In the genomic region with DNA sequence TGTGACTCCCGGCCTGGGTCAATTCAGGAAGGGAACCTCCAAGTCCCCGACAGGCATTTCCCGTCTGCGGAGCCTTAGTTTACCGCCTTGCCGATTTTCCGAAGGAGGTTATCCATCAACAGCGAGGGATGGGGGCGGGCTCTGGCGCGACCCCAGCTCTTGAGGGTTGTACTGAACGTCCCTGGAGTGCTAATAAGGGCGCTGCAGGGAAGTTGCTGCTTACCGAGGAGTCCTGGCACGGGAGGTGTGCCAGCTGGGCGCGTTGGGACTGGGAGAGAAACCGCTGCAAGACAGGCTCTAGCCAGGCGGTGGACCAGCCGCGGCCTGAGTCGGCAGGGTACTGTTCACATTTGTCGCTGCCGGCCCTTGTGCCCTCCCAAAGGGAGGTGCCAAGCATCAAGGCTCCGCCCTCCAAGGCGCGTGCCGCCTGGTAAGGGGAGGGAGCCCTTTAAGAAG, we compare ENCODE assay signal across 7 mouse cellular contexts. TPM values are rescaled to one million over a fixed set of nuclear protein-coding genes. Genes with fewer than 3 reads are reported as not detected.
DNase-seq lines count a peak whose midpoint lies in the region; ATAC-seq and TF ChIP-seq lines count a peak whose summit lies in the region.

No protein-coding gene starts in this region.

- 0% methylated on average over 28 of the region's 28 CpGs for WGBS in intestine, postnatal 0 days
- WGBS in limb, embryonic 10.5 days, result under 1% methylated on average over 28 of the region's 28 CpGs
- under 1% methylated on average over 28 of the region's 28 CpGs for WGBS in midbrain, embryonic 12.5 days

- no peak for TF ChIP-seq CTCF in intestine, postnatal 0 days (IDR thresholded peaks at IDR 0.05; ENCODE audit: low read depth)

- H3K27ac ChIP-seq in intestine, postnatal 0 days (ENCODE audit: low read depth, low read length), result peak overlapping the region; percentile 77
- peak overlapping the region; percentile 87 for H3K27ac ChIP-seq in limb, embryonic 10.5 days
- H3K27ac ChIP-seq in midbrain, embryonic 12.5 days (replicated peaks), result peak overlapping the region; percentile 80

- H3K4me3 ChIP-seq in intestine, postnatal 0 days (ENCODE audit: low read depth, low read length), result peak overlapping the region; percentile 60
- H3K4me3 ChIP-seq in limb, embryonic 10.5 days, result peak overlapping the region; percentile 74
- peak overlapping the region; percentile 70 for H3K4me3 ChIP-seq in midbrain, embryonic 12.5 days

- peak; percentile 94 for DNase-seq in adrenal gland, postnatal 10 days
- peak; percentile 82 for DNase-seq in embryo, embryonic 11.5 days (ENCODE audit: low read depth, low spot score)
- peak; percentile 56 to 82 for DNase-seq in gastrocnemius, postnatal 4 days (ENCODE audit: low spot score in 2 of 2)
- DNase-seq in limb, embryonic 10.5 days (ENCODE audit: low spot score), result peak; percentile 89
- peak; percentile 91 for DNase-seq in skeletal muscle tissue, adult 2 months (ENCODE audit: low read depth, low spot score)

- ATAC-seq in intestine, postnatal 0 days, result peak; percentile 76
- ATAC-seq in midbrain, embryonic 12.5 days (ENCODE audit: low FRiP score, low read depth), result peak; percentile 78

- no peaks in the 10 kb centered on the region for H3K9me3 ChIP-seq in intestine, postnatal 0 days (ENCODE audit: control insufficient read depth)
- no peaks in the 10 kb centered on the region for H3K9me3 ChIP-seq in limb, embryonic 10.5 days (replicated peaks)
- no peaks in the 10 kb centered on the region for H3K9me3 ChIP-seq in midbrain, embryonic 12.5 days

- peaks cover 29% of the 10 kb centered on the region for H3K36me3 ChIP-seq in intestine, postnatal 0 days (ENCODE audit: control insufficient read depth, insufficient read depth)
- H3K36me3 ChIP-seq in limb, embryonic 10.5 days, result peaks cover 30% of the 10 kb centered on the region
- peaks cover 39% of the 10 kb centered on the region for H3K36me3 ChIP-seq in midbrain, embryonic 12.5 days

- peak overlapping the region; percentile 54 for H3K9ac ChIP-seq in intestine, postnatal 0 days (ENCODE audit: low read depth, low read length)
- H3K9ac ChIP-seq in midbrain, embryonic 12.5 days (replicated peaks), result peak overlapping the region; percentile 78

- H3K4me2 ChIP-seq in intestine, postnatal 0 days (replicated peaks; ENCODE audit: low read depth), result peak overlapping the region; percentile 90
- peak overlapping the region; percentile 94 for H3K4me2 ChIP-seq in midbrain, embryonic 12.5 days (replicated peaks)

- 0 out of 2 replicates have a peak, but pooled peaks cover 5% of the 10 kb centered on the region for H3K4me1 ChIP-seq in intestine, postnatal 0 days (replicated peaks; ENCODE audit: control insufficient read depth, insufficient read depth, low read length)
- peaks cover 28% of the 10 kb centered on the region for H3K4me1 ChIP-seq in limb, embryonic 10.5 days
- H3K4me1 ChIP-seq in midbrain, embryonic 12.5 days, result peaks cover 18% of the 10 kb centered on the region

- no peaks in the 10 kb centered on the region for H3K27me3 ChIP-seq in intestine, postnatal 0 days (replicated peaks; ENCODE audit: control insufficient read depth, insufficient read depth, low read length)
- H3K27me3 ChIP-seq in limb, embryonic 10.5 days (ENCODE audit: low read depth, poor library complexity, severe bottlenecking), result peaks cover 8% of the 10 kb centered on the region; the same call in 1 of the 2 replicates
- H3K27me3 ChIP-seq in midbrain, embryonic 12.5 days, result 0 out of 2 replicates have a peak, but pooled peaks cover 3% of the 10 kb centered on the region

RNA-seq across cellular contexts. Expression of a gene that starts 1.2 kb away (rescaled TPM):
- total RNA-seq in adrenal gland, postnatal 10 days (2021), result 10 to 100 TPM in 1 of 2 experiments, 1 to 10 TPM in 1; 9.8 to 13.8 TPM
- 10 to 100 TPM in 1 of 2 experiments, 1 to 10 TPM in 1; 9.8 to 11.2 TPM for total RNA-seq in gastrocnemius, postnatal 4 days (2021)
- polyA plus RNA-seq in intestine, postnatal 0 days (2015; fragmentation: Nextera tagmentation; extraction: Ambion mirVana), result 70.8 and 99.5 TPM in 2 replicates
- polyA plus RNA-seq in limb, embryonic 10.5 days (2016; fragmentation: Nextera tagmentation; extraction: Ambion mirVana), result 9.7 and 13.7 TPM in 2 replicates
- 10.2 and 10.5 TPM in 2 replicates for polyA plus RNA-seq in midbrain, embryonic 12.5 days (2016; fragmentation: Nextera tagmentation; extraction: Ambion mirVana)

RNA-seq across cellular contexts. Expression of a gene that starts 28.1 kb away (rescaled TPM):
- 1 to 10 TPM; 3.3 to 4.9 TPM for total RNA-seq in adrenal gland, postnatal 10 days (2021)
- total RNA-seq in gastrocnemius, postnatal 4 days (2021), result under 1 TPM; 0.22 to 0.31 TPM
- polyA plus RNA-seq in intestine, postnatal 0 days (2015; fragmentation: Nextera tagmentation; extraction: Ambion mirVana), result 0.40 and 0.93 TPM in 2 replicates
- 0.06 and 0.14 TPM in 2 replicates for polyA plus RNA-seq in limb, embryonic 10.5 days (2016; fragmentation: Nextera tagmentation; extraction: Ambion mirVana)
- 13.8 and 14.4 TPM in 2 replicates for polyA plus RNA-seq in midbrain, embryonic 12.5 days (2016; fragmentation: Nextera tagmentation; extraction: Ambion mirVana)

RNA-seq across cellular contexts. Expression of a gene that starts 46.1 kb away (rescaled TPM):
- 1 to 10 TPM; 6.9 to 9.5 TPM for total RNA-seq in adrenal gland, postnatal 10 days (2021)
- 1 to 10 TPM; 6.6 to 9.2 TPM for total RNA-seq in gastrocnemius, postnatal 4 days (2021)
- polyA plus RNA-seq in intestine, postnatal 0 days (2015; fragmentation: Nextera tagmentation; extraction: Ambion mirVana), result 5.4 and 6.8 TPM in 2 replicates
- polyA plus RNA-seq in limb, embryonic 10.5 days (2016; fragmentation: Nextera tagmentation; extraction: Ambion mirVana), result 13.0 and 21.0 TPM in 2 replicates
- polyA plus RNA-seq in midbrain, embryonic 12.5 days (2016; fragmentation: Nextera tagmentation; extraction: Ambion mirVana), result 17.0 and 20.1 TPM in 2 replicates

Comparison
In these comparisons a context has a peak if more than half of its experiments do, and no peak if none do; other contexts are left out.
1. Peak in every context shown above with its lines: DNase-seq, ATAC-seq, H3K4me3 ChIP-seq and H3K27ac ChIP-seq.